Mouse (Mus musculus): ENCODE data around the gene Myzap.

Myzap gene

DNA sequence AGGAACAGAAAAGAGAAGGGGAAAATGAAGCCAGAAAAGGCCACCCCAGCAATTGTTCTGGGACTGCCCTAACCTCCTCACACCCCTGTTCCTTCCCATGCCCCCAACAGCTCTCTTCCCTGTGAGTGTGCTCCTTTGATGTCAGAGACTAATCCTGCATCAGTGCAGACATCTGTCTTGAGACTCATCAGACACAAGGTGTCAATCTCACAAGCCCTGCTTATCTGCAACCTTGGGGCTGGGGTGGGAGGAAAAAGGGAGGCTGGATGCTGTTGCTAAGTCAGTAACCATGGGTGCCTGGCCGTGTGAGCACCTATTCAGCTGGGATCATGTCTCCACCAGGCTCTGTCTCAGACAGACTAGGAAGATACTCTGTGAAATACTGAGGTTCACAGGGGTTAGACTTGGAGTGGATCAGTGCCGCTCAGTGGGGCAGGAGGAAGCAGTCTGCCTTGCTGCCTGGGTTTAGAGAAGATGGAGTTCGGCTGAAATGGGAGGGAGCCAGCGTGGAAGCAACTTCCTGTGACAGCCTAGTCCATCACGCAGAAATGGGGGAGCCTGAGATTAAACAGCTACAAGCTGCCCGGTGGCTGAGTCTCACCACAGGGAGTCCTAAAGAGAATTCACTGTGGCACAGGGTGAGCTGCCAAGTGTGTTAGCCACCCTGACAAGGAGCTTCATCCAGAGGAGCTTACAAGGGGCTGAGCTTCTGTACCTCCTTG, 12.9 kb upstream of the Myzap start:
- no peak for DNase-seq (ENCODE audit: low spot score in 2 of 2)

DNA sequence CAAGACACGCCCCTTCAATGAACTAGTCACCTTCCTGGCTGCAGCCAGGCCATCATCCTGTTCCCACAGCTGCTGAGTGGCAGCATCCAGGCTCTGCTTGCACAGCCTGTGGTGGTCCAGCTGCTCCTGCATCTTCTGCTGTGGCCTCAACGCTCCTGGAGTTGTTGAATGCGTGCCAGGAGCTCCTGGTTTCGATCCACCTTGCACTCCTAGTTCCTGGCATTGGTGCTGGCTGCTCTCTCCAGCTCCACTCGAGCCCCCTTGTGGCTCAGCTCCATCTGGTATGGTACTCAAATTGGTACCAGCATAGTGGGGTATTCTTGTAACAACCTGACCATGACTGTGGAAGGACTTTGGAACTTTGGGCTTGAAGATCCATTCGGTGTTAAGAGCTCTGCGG, 7.7 kb upstream of the Myzap start:
- no peak for DNase-seq (ENCODE audit: low spot score in 2 of 2)

DNA sequence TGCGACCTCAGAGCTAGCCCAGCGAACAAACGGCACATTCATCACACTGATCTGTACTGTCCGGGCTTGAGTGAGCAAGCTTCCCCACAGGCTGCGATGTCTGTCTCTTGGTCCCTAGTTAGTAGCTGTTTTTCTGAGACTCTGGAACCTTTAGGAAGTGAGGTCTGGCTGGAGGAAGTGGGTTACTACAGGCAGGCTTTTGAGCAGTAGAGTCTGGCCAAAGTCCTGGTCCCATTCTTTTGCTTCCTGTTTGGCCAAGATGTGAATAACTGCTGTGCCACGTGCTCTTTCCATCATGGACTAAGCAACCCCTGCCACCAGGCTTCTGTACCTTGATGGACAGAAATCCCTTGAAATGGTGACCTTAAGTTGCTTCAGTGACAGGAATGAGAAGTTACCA, 4.7 kb upstream of the Myzap start:
- no peak for DNase-seq (ENCODE audit: low spot score in 2 of 2)

DNA sequence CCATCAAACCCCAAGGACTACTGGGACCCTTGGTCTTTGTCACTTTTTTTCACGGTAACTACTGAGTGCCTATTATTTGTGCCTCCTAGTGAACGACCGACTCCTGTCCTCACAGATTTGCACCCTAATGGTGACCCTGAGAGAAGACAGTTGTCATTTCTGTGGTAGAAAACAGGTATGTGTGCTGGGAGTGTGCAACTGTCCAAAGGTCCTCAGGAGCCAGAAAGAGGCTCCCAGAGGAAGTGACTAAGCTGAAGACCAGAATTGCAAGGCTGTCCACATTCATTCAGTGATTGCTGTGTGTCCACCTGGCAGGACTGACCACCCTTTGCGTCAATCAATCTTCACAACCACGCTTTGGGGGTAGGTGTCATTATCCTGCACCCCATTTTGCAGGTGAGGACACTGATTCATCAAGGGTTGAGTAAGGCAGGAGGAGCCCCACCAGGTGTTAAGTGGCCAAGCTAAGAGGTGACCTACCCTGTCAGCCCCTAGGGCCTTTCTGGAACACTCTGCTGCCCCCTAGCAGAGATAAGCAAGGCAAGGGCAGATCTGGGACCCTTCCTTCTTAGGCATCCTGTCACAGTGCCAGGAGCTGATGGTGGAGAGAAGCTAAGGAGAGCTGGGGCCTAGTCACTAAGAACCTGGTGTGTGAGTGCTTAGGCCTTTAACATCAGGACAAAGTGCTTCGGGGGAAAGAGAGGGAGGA, 571 bp upstream of the Myzap start:
- DNase-seq (ENCODE audit: low spot score in 2 of 2) = no peak

DNA sequence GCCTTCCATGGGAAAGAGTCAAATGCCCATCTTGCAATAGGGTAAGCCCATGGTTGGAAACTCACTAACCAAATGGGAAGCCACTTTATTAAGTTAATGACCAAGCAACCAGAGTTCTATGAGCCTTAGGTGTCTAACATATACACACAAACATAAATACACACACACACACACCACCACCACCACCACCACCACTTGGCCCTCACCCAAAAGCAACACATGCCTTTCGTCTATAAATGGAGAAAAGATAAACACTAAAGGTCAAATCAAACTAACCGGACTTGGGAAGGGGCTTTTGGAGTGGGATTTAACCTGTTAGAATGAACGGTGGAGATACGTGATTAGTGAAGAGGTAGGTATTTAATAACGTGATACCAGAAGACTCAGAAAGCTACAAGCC, 1.1 kb downstream of the Myzap start:
- DNase-seq (ENCODE audit: low spot score in 2 of 2) = no peak

DNA sequence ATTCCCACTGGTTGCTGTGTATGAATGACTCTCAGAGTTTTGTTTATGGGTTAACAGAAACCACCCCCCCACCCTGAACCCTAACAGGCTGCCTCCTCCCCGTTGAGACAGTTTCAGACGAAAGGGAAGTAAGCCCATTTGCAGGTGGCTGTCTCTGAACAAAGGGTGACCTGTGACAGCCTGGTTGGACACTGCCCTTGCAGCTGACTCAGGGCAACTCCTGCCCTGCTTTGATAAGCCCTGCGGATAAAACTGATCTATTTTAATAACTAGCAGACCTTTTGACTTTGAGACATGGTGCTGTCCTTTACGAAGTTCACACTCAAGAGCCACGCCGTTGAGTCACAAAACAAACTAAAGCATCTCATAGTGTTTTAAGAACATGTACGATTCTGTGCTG, 2.4 kb downstream of the Myzap start:
- DNase-seq (ENCODE audit: low spot score in 2 of 2) = no peak

DNA sequence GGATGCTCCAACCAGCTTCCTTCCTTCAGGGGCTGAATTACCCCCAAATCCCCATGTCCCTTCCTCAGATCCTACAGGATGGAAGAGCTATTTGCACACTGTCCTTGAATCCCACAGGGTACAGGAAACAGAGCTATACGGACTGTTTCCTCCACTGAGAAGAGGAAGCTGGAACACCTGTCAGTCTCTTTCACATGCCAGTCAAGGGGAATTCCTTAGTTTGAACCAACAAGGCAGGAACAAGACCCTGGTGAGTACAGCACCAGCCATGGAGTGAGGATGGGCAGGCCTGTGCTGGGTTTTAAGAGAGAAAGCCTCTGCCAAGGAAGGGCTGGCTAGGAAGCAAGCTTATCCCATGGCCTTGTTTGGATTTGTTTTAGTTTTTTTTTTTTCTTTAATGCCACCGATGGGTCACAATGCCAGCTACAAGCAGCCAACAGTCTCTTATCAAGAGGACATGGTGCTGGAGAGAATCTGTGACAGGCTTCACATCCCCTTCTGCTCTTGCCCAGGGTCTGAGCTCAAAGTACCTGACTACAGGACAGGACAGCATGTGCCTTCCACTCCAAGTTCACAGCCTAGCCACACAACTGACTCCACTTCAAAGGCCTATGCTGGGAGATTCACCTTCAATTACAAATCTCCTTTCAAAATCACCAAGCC, 3.1 kb downstream of the Myzap start:
- DNase-seq (ENCODE audit: low spot score in 2 of 2) = no peak

DNA sequence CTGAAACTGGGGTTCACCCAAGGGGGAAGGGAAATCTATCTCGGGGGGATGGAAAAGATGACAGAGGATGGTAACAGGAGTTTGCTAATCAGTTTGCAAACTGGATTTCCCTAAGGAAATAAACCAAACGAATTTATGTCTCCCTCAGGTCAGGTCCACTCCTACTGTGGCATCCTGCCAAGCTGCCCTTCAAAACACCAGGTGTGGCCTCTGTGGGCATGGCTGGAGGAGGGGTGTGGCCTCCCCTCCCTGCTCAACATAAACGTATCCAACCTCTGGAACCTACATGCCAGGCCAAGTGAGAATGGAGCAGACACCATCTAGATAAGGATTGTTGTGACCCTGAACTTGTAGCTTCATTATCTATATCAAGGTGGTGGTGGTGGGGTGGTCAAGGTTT, 5.8 kb downstream of the Myzap start:
- DNase-seq (ENCODE audit: low spot score in 2 of 2) = no peak

DNA sequence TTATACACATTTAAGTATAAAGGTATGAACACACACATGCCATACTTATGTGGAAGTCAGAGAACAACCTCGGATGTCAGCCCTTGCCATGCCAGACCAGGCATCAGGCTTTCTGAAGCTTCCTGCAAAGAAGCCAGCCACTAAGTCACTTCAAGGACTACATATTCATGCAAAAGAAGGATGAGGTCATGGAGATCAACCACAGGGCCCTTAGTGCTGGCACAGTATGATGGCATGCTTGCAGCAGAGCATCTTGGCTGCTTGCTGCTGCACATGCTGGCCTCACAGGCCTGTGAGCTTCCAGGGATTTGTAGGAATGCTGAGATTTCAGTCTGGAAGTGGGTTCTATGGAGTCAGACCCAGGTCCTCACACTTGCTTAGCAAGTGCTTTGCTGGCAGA, 9.4 kb downstream of the Myzap start:
- no peak for DNase-seq (ENCODE audit: low spot score in 2 of 2)

DNA sequence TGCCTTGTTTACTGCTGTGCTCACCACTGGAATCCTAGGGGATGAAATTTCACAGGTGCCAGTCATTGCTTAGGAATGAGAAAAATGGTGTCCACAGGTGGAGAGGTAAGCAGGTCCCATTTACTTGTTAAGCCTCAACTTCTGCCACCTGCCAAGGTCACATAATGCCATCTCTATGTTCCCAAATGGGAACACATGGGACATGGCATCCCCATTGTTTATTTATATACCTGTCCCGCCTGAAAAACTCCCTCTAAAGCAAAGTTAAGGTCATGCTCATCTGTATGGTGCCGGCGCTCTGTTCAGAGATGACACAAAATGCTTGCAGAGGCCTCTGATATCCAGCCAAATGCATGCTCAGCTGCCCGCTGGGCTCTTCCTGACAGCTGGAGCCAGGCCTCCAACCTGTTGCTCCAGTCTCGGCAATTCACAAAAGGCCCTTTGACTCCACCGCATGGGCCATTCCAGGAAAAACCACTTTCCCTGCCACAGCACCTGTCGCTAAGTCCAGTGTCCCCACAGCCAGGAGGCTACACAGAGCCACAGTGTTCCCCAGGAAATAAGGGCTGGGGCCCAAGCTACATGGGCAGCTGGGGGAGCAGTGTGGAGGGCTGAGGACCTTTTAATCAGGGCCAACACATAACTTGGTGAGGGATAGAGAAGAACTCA, 13.1 kb downstream of the Myzap start:
- DNase-seq (ENCODE audit: low spot score in 2 of 2) = no peak

DNA sequence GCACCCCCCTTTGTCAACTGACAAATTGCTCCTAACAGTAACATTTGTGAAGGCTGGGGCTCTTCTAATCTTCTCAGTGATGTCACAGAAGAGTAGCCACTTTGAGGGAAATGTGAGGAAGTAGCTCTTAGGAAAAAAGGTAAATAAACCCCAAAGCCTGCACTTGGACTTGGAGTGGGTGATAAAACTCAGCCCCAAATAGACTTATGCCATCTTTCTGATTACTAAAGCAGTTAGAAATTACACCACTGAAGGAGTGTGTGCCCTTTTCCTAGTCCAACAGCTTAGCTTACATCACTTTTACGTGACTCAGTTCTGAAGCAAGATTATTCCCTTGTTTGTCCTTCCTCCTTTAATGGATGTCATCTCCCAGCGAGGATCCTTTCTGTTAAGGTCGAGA, 17.7 kb downstream of the Myzap start:
- no peak for DNase-seq (ENCODE audit: low spot score in 2 of 2)

DNA sequence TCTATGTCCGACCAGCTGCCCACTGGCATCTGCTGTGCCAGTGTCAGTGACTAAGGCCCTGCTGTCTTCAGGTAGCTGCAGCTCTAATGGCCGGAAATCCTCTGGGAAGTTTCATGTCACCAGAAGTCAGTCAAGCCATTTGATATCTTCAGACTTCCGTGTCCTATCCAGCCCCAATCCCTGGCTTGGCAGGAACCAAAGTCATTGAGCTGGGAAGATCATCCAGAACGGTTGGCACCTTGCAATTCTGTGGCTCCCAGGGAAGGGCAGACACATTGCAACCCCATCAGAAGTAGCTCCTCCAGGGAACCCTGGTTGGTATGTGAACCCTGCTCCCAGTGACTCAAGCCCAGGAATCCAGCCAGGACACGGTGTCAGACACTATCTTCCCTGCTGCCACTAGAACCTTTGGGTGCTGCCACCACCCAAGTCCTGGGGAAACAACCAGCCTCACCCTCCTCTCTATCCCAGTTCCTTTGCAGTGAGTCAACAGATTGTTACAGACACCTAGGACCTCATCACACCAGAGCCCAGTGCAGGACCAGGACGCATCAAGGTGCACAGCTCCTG, 18.3 kb downstream of the Myzap start:
- DNase-seq (ENCODE audit: low spot score in 2 of 2) = no peak

DNA sequence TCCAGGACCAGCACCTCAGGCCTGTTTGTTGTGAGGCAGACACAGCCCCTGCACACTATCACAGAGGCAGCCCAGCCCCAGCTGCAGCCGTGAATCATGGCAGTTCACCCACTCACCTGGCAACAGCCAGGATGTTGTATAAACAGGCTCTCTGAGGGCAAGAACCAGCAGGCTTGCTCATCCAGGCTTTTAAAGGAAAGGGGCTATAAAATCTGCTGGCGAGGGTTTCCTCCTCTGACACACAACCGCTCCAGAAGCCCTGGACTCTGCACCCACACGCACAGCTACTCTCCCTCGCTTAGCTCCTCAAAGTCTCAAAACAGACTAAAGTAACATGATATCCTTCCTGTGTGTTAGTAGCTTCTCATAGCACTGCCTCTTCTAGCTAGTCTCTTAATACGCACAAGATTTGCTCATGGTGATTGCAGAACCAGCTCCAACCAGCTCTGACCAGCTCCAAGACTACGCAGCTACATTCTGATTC, 21.0 kb downstream of the Myzap start:
- no peak for DNase-seq (ENCODE audit: low spot score in 2 of 2)

DNA sequence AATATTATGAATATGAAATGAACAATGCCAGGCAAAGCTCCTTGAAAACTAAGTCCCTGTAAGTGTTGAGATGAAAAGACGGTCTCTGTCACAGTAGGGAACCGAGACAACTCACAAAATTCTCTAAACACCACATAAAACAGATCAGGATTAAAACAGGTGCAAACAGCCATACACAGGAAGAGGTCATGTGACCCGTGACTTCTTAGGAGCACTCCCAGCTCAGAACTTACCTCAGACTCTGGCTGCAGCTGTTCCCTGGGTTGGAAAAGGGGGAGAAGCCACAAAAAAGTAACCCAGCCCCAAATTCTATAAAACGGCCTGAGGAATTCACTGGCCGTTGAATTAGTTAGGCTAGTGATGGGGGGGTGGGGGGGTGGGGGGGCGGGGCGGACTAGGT, 22.0 kb downstream of the Myzap start:
- DNase-seq (ENCODE audit: low spot score in 2 of 2) = no peak

DNA sequence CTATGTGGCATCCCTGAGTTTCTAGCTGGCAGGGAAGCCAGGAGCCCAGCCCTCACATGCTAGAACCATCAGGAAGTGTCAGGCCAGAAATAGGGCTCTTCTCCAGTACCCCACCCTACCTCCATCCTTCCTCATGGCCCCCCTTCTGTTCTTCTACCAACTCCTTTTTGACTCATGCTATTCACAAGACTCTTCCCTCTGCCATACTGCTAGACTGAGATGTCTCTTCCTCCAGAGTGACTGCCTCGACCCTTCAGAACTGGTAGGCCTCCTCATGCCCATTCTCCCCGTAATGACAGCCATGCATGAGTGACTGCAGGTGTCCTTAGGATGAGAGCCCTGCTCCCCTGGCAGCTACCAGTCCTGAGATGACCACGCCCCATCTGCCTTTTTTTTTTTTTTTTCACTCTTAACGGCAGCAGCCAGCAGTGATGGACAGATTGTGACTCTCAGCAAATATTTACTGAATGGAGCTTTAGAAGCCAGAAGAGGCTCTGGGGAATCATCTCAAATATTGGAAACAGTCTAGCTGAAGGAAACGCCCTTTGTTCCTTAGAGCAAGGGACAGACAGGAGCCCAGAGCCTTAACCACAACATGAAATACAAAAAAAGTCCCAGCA, 23.7 kb downstream of the Myzap start:
- no peak for DNase-seq (ENCODE audit: low spot score in 2 of 2)

DNA sequence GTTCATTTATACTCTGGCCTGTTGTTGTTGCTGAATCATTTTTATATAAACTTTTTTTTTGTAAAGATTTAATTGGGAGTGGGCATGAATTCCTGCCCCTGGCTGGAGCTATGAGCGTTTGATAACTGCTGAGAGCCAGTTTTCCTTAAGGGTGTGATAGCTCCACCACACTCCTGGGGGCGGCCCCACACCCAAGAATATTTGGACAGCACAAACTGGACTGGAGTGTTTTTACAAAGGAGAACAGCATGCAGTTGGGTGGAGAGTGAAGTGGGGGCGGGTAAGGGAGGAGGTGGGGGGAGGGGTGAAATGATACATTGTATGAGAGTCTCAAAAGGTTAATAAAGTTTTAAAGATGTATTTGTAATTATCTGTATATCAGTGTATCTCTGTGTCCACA, 24.8 kb downstream of the Myzap start:
- DNase-seq (ENCODE audit: low spot score in 2 of 2) = no peak

DNA sequence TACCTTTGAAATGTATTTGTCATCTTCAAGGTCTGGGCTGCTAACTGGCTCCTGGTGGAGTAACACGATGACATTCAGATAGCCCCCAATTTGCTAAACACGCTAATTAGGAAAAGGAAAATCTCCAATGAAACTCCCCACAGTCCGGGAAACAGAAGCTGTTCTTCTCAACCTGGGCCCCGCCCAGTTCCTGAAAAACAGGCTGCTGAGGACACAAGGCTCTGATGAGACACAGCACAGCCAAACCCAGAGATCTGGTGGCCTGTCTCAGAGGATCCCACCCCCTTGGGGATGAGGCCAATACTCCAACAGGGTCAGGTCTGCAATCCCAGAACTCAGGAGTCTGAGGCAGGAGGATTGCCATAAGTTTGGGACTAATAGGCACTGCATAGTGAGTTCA, 25.4 kb downstream of the Myzap start:
- no peak for DNase-seq (ENCODE audit: low spot score in 2 of 2)

DNA sequence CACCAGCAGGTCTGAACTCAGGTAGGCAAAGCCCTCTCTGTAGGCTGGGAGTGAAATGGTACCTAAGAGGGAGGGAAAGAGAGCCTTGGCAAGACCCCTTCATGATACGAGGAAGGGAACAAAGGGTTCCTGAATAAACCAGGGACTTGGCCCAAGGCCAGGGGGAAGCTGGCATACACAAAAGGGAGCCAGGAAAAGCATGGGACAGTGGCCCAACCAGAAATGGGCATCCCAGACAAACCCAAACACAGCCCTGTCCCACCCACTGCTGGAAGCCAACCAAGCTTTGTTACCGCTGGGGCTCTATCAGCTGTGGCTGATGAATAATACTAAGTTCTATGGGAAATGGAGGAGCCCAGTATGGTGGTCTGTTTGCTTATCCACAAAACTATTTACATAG, 34.4 kb downstream of the Myzap start:
- DNase-seq (ENCODE audit: low spot score in 2 of 2) = no peak

DNA sequence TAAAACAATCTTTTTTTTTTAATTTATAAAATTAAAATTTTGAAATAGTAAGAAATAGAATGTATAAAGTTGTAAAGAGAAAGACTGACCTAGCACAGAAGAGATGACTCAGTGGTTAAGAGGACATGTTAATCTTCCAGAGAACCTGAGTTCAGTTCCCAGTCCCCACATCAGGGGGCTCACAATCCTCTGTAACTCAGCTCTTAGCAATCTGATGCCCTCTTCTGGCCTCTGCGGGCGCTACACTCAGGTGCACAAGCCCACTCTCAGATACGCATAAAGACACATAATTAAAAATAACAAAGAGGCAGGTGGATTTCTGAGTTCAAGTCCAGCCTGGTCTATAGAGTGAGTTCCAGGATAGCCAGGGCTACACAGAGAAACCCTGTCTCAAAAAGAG, 38.2 kb downstream of the Myzap start:
- no peak for DNase-seq (ENCODE audit: low spot score in 2 of 2)

DNA sequence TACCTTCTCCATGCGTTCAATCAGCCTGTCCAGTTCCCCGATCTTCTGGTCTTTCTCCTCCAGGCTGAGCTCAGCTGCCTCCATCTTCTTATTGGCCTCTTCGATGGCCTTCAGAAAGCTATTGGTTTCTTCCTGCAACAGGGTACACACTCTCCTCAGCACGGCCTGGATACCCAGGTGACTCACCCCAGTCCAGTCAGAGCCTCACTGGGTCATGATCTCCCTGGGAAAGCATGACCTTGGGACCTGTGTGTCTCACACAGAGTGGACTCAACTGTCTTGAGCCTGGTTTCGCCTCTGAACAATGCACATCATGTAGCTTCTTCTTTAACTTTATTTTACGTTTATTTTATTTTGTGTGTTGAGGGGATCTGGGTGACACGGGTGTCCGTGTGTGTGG, 42.0 kb downstream of the Myzap start:
- no peak for DNase-seq (ENCODE audit: low spot score in 2 of 2)

DNA sequence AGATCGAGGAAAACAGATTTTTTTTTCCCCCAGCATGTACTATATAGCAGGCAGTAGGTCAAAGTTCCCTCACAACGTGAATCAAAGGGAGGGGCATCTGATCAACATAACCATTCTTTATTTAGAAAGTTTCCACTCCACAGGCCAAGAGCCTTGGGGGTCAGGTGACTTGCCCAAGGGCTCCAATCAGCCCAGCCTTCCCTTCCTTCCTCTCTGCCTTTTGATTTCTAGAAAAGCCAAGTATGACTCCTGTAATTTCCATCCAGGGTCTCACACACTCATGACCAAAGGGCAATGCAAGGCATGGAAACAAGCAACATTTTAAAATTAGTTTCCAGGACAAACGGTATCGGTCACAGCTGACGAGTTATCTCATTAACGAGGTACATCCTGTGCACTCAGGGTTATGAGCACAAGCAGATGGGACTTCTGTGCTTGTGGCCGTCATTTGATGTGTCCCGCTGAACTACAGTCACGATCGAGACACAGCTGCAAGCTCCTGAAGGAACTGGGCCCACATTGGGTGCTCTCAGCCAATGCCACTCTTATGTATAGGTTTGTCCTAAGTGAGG, 44.4 kb downstream of the Myzap start:
- no peak for DNase-seq (ENCODE audit: low spot score in 2 of 2)

Measured in natural killer cell, adult 2 months (primary cell).